Mouse (Mus musculus) embryonic facial prominence, embryonic 12.5 days (tissue): ENCODE measurements around the gene Nkap. TPM values are rescaled to one million over a fixed set of nuclear protein-coding genes. Genes with fewer than 3 reads are reported as not detected.
"Not testable (repeated sequence)": the region's sequence is repeated elsewhere in the genome, so short reads cannot be mapped to it uniquely, and the experiment has no call there.

Source experiments
- ATAC-seq: fragments of 200-750 bp; cut with Nextera tagmentation; 2 replicates; pipeline ENCODE4 v1.8.0; 2017; ENCODE audit not compliant: insufficient number of reproducible peaks, insufficient read depth, low FRiP score, low TSS enrichment
- H3K27ac ChIP-seq: fragments of 300-500 bp; sonication (generic); 2 replicates; pipeline ENCODE4 v1.5.1; 2016; ENCODE audit warnings: mild to moderate bottlenecking
- H3K27me3 ChIP-seq: fragments of 300-500 bp; sonication (generic); 2 replicates; pipeline ENCODE4 v1.6.1; 2016; ENCODE audit warnings: mild to moderate bottlenecking, moderate library complexity
- H3K36me3 ChIP-seq: fragments of 300-500 bp; sonication (generic); 2 replicates; pipeline ENCODE4 v1.6.1; 2016; ENCODE audit warnings: mild to moderate bottlenecking
- H3K4me1 ChIP-seq: fragments of 300-500 bp; sonication (generic); 2 replicates; pipeline ENCODE4 v1.6.1; 2016
- H3K4me2 ChIP-seq: fragments of 300-500 bp; sonication (generic); replicated peaks from 2 replicates; pipeline ENCODE4 v1.6.1; 2016; ENCODE audit warnings: mild to moderate bottlenecking, moderate library complexity
- H3K4me3 ChIP-seq: fragments of 300-500 bp; sonication (generic); 2 replicates; pipeline ENCODE4 v1.5.1; 2016; ENCODE audit warnings: mild to moderate bottlenecking
- H3K9ac ChIP-seq: fragments of 300-500 bp; sonication (generic); 2 replicates; pipeline ENCODE4 v1.6.1; 2016; ENCODE audit warnings: mild to moderate bottlenecking, moderate library complexity
- H3K9me3 ChIP-seq: fragments of 300-500 bp; sonication (generic); 2 replicates; pipeline ENCODE4 v1.6.1; 2016; ENCODE audit warnings: mild to moderate bottlenecking, moderate library complexity
- WGBS: fragments of 180-500 bp; shearing (Covaris S2); methylation state at CpG from one replicate; pipeline ENCODE4 v1.1.7; 2016; 5-methylcytosine and 5-hydroxymethylcytosine counted together
- polyA plus RNA-seq: library from polyadenylated mRNA; unstranded; fragments of >200 nt; fragmentation: Nextera tagmentation; extraction: Ambion mirVana; gene quantifications from 2 replicates; pipeline ENCODE4 v1.2.1, GENCODE M21; 2016

Gene Nkap
- polyA plus RNA-seq = 16.1 and 17.1 TPM in 2 replicates

- no peaks in the 10 kb centered on the region for H3K9me3 ChIP-seq
- H3K27ac ChIP-seq = peak within 1 kb of the TSS; percentile 8
- WGBS = 16% methylated on average over 54 of the region's 58 CpGs
- H3K4me3 ChIP-seq = peak within 1 kb of the TSS; percentile 60
- peaks cover 4% of the 10 kb centered on the region; the same call in 1 of the 2 replicates for H3K4me1 ChIP-seq
- 0 out of 2 replicates have a peak, but pooled peaks have one; percentile 72 for ATAC-seq
- no peaks in the 10 kb centered on the region for H3K27me3 ChIP-seq
- peak within 1 kb of the TSS; percentile 54 for H3K4me2 ChIP-seq
- H3K36me3 ChIP-seq = no peaks in the 10 kb centered on the region
- peak within 1 kb of the TSS; percentile 72 for H3K9ac ChIP-seq
These were observed at the start of gene Nkap for GRCm38 (mm10) chrX:37126671-37127358. Gene Nkap (plus strand): TSS chrX:37126795.

DNA sequence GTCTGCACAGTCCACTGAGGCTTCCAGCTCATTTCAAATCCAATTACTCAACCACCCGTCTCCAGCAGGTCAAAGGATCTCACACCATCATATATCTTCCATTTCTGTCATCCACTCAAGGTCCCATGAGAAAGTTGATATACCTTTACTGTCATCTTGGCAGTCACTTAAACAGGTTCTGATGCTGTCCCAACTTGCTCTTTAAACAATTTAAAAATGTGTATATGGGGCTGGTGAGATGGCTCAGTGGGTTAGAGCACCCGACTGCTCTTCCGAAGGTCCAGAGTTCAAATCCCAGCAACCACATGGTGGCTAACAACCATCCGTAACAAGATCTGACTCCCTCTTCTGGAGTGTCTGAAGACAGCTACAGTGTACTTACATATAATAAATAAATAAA is 46.2 kb upstream of the Nkap start:
- WGBS = 64% methylated on average over 4 of the region's 4 CpGs
- H3K27ac ChIP-seq, H3K4me1 ChIP-seq, ATAC-seq, H3K9ac ChIP-seq, H3K27me3 ChIP-seq, H3K9me3 ChIP-seq, H3K4me3 ChIP-seq, H3K4me2 ChIP-seq: not testable (repeated sequence)
- H3K36me3 ChIP-seq = peaks cover 15% of the 10 kb centered on the region; the same call in 1 of the 2 replicates

DNA sequence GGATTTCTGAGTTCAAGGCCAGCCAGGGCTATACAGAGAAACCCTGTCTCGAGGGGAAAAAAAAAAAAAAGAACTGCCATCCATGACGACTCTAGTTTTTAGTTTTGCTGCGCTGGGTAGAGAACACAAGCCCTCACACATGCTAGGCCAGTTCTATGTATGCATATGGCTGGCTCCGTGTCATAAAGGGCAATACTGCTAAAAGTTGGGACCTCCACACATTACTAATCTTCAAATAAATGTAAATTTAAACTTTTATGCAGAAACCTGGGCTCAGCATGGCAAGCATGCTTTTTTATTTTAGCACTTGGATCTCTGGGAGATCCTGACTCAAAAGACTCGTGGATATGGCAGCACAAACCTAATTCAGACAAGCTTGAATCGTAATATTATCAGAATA is 45.4 kb upstream of the Nkap start:
- Histone ChIP-seq H3K4me1 (0 out of 2 replicates have a peak, but pooled peaks cover 2% of the 10 kb centered on the region), H3K27me3 (no peaks in the 10 kb centered on the region), H3K36me3 (peaks cover 15% of the 10 kb centered on the region; the same call in 1 of the 2 replicates), H3K27ac (no peak overlapping the region), H3K9me3 (no peaks in the 10 kb centered on the region), H3K4me2 (no peak overlapping the region), H3K9ac (no peak overlapping the region), H3K4me3 (no peak overlapping the region)
- WGBS = 58% methylated on average over 6 of the region's 6 CpGs
- ATAC-seq = no peak

- H3K27ac ChIP-seq = peak overlapping the region; percentile 84
- ATAC-seq = no peak
- peaks cover 15% of the 10 kb centered on the region; the same call in 1 of the 2 replicates for H3K36me3 ChIP-seq
- H3K9me3 ChIP-seq = no peaks in the 10 kb centered on the region
- H3K4me3 ChIP-seq = peak overlapping the region; percentile 57
- WGBS = 20% methylated on average over 19 of the region's 19 CpGs
- 0 out of 2 replicates have a peak, but pooled peaks cover 2% of the 10 kb centered on the region for H3K4me1 ChIP-seq
- H3K4me2 ChIP-seq = peak overlapping the region; percentile 72
- peak overlapping the region; percentile 70 for H3K9ac ChIP-seq
- no peaks in the 10 kb centered on the region for H3K27me3 ChIP-seq
These were observed 42.2 kb upstream of the Nkap start for GRCm38 (mm10) chrX:37084318-37084926.

DNA sequence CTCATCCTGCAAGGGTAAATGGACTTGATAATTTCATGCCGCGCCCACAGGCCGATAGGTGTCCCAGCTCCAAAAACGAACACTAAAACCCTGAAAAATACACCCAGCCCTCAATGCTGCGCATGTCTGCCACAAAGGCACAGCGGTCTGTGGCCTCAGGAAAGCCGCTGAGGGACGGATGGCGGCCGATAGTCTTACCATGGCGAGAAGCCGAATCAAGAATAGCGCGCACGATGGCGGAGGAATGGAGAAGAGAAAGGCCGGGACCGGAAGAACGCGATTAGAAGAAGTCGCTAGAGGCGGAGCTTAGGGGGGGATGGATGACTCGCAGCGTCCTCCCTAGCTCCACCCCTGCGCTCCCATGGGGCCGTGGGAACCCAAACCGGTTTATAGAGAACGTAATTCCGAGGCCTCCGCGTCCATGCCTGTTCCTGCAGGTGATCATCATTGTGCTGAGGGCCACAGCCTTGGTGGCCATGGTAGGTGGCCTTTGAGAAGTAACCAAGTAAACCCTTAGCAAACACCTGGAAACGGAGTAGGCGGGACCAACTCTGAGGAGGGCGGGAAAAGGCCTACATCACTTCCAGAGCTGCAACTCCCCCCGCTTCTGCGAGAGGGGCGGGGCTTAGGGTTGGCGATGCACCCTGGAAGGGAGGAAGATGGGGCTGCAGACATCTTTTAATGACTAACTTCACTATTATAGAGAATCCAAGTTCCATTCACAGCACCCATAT is 41.5 kb upstream of the Nkap start, which contains the start of gene Rpl39:
TSS of gene Rpl39 (minus strand) at position 476 of the 734 bp plus-strand sequence.
- peak; percentile 84 for ATAC-seq
- 14% methylated on average over 38 of the region's 38 CpGs for WGBS
- Histone ChIP-seq H3K4me2 (peak within 1 kb of the TSS; percentile 72), H3K27me3 (no peaks in the 10 kb centered on the region), H3K9me3 (no peaks in the 10 kb centered on the region), H3K4me3 (peak within 1 kb of the TSS; percentile 57), H3K36me3 (peaks cover 15% of the 10 kb centered on the region; the same call in 1 of the 2 replicates), H3K4me1 (0 out of 2 replicates have a peak, but pooled peaks cover 2% of the 10 kb centered on the region), H3K27ac (peak within 1 kb of the TSS; percentile 84), H3K9ac (peak within 1 kb of the TSS; percentile 70)

- Histone ChIP-seq H3K27me3 (no peaks in the 10 kb centered on the region), H3K4me3 (peak overlapping the region; percentile 57), H3K4me2 (peak overlapping the region; percentile 39), H3K27ac (peak overlapping the region; percentile 84), H3K36me3 (peaks cover 15% of the 10 kb centered on the region; the same call in 1 of the 2 replicates), H3K9ac (no peak overlapping the region), H3K9me3 (no peaks in the 10 kb centered on the region), H3K4me1 (0 out of 2 replicates have a peak, but pooled peaks cover 2% of the 10 kb centered on the region)
- no peak for ATAC-seq
- WGBS = 24% methylated on average over 9 of the region's 9 CpGs
These were observed 40.9 kb upstream of the Nkap start for GRCm38 (mm10) chrX:37085665-37086064.

DNA sequence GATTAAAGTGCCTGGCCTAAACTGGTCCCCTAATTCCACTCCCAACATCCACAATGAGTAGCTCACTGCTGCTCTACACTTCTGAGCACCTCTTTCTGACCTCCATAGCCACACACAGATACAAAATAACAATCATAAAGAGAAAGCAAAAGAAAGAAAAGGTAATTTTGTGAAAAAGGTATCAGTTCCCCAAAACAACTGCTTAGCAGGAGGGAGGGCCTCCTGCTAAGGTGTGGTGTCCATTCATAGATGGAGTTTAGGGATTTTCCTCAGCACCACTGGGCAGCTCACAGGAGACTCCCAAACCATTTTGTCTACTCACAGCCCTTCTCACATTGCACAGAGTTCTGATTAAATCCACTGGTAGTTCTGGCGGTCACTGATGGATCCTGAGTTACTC is 37.8 kb upstream of the Nkap start:
- ATAC-seq = no peak

DNA sequence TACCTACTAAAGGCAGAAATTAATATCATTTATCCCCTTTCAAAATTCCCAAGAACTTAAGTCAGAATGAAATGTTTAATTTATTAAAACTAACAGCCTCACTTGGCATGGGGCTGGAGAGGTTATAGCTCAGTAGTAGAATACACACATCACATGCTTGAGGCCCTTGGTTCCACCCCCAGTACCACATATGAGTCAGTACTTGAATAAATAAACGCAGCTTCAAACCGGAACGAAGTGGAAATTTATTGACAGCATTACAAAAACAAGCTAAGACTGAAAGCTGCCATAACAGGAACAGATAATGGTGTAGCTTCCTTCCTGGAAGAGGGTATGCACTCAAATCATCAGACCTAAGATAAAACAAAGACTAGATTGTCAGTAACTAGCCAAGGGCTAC is 35.1 kb upstream of the Nkap start:
- H3K27me3 ChIP-seq = no peaks in the 10 kb centered on the region
- no peak for ATAC-seq
- no peaks in the 10 kb centered on the region for H3K36me3 ChIP-seq
- no peak overlapping the region for H3K4me2 ChIP-seq
- no peak overlapping the region for H3K9ac ChIP-seq
- no peak overlapping the region for H3K4me3 ChIP-seq
- H3K4me1 ChIP-seq = no peaks in the 10 kb centered on the region
- H3K9me3 ChIP-seq = no peaks in the 10 kb centered on the region
- no peak overlapping the region for H3K27ac ChIP-seq
- WGBS = 87% methylated on average over 3 of the region's 3 CpGs

More for the DNA sequence above, 37.8 kb upstream of the Nkap start:
- WGBS = 88% methylated on average over 1 of the region's 1 CpGs
- Histone ChIP-seq H3K9me3 (no peaks in the 10 kb centered on the region), H3K27ac (no peak overlapping the region), H3K36me3 (no peaks in the 10 kb centered on the region), H3K27me3 (no peaks in the 10 kb centered on the region), H3K4me1 (no peaks in the 10 kb centered on the region), H3K9ac (no peak overlapping the region), H3K4me3 (no peak overlapping the region), H3K4me2 (no peak overlapping the region)

DNA sequence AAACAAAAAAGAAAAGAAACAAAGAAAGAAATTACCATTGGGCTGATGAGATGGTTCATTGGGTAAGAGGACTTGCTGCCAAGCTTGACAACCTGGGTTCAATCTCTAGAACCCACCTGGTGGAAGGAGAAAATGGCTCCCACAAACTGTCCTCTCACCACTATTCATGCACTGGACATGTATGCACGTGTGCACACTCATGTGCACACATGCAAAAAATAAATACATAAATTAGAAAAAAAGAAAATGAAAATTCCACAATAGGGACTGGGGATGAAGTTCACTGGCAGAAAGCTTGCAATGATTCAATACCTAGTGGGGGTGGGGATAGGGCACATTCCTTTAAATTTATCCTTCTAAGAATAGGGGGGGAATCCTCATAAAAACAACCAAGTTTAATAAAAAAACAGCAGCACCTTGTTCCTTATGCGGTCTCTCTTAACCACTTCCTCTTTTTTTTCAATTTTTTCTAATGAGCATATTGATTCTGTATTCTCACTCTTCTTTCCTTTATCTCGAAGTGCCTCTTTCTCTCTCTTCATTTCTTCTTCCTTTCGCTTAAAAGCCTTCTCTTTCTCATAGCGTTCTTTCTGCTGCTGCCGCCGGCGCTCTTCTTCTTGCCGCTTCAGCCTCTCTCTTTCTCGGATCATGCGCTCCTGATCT is 31.4 kb upstream of the Nkap start:
- ATAC-seq = no peak
- Histone ChIP-seq H3K4me1 (no peaks in the 10 kb centered on the region), H3K27ac (no peak overlapping the region), H3K4me2 (no peak overlapping the region), H3K4me3 (no peak overlapping the region), H3K27me3 (no peaks in the 10 kb centered on the region), H3K9ac (no peak overlapping the region), H3K36me3 (no peaks in the 10 kb centered on the region), H3K9me3 (no peaks in the 10 kb centered on the region)
- 93% methylated on average over 11 of the region's 11 CpGs for WGBS

DNA sequence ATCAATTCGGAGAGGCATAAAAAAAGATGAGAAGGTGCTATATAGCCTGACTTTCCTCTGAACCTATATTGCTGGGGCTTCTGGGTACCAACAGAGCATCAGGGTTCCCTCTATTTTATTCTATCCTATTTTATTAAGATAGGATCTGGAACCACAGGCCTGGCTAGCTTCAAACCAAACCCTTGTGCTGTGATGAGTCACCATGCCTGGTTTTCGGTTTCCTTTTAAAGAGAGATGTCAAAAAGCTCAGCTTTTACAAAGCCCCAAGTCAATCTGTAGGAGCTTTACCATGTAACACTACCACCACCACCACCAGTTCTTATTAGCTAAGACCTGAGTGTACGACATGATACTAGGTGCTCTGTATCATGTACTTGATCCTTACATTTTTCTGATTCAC is 27.9 kb upstream of the Nkap start:
- H3K4me2 ChIP-seq = no peak overlapping the region
- no peak overlapping the region for H3K4me3 ChIP-seq
- H3K27me3 ChIP-seq = no peaks in the 10 kb centered on the region
- WGBS = 93% methylated on average over 3 of the region's 3 CpGs
- no peaks in the 10 kb centered on the region for H3K9me3 ChIP-seq
- no peaks in the 10 kb centered on the region for H3K36me3 ChIP-seq
- ATAC-seq = no peak
- no peak overlapping the region for H3K9ac ChIP-seq
- H3K27ac ChIP-seq = no peak overlapping the region
- H3K4me1 ChIP-seq = no peaks in the 10 kb centered on the region

DNA sequence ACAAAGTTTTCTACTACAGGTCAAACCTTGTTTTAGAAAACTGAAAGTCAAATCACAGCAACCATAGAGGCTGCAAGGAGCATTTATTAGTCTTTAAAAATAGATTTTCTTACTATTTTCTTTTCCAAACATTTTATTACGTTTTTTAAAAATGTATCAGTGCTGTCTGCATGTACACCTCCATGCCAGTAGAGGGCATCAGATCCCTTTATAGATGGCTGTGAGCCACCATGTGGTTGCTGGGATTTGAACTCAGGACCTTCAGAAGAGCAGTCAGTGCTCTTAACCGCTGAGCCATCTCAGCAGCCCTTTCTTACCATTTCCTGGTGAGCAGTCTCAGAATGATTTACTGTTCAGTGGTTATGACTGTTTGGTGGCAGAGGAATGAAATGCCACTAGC is 22.8 kb upstream of the Nkap start:
- no peaks in the 10 kb centered on the region for H3K4me1 ChIP-seq
- no peak overlapping the region for H3K9ac ChIP-seq
- H3K4me3 ChIP-seq = no peak overlapping the region
- H3K27me3 ChIP-seq = no peaks in the 10 kb centered on the region
- no peak overlapping the region for H3K27ac ChIP-seq
- H3K4me2 ChIP-seq = no peak overlapping the region
- no peaks in the 10 kb centered on the region for H3K36me3 ChIP-seq
- 85% methylated on average over 2 of the region's 2 CpGs for WGBS
- no peaks in the 10 kb centered on the region for H3K9me3 ChIP-seq
- no peak for ATAC-seq
